Mouse (Mus musculus) brain, embryonic 14.5 days (tissue): ENCODE data around the gene Cptp. TPM values are rescaled to one million over a fixed set of nuclear protein-coding genes. Genes with fewer than 3 reads are reported as not detected.

ENCODE experiments used
- DNase-seq: peaks from one replicate; pipeline ENCODE4 v3.0.0-alpha.2; 2011; ENCODE audit warnings: low read depth
- CTCF ChIP-seq: fragments of 200-500 bp; IDR thresholded peaks from 2 replicates; pipeline ENCODE4 v1.5.1; 2012; ENCODE audit warnings: inconsistent platforms, mild to moderate bottlenecking, moderate library complexity, borderline replicate concordance; ENCODE audit not compliant: insufficient read depth, insufficient read length; ENCODE audit errors: extremely low read depth
- POLR2A ChIP-seq: fragments of 200-500 bp; IDR thresholded peaks from 2 replicates; pipeline ENCODE4 v1.6.1; 2012; ENCODE audit warnings: mild to moderate bottlenecking, inconsistent platforms, borderline replicate concordance; ENCODE audit not compliant: poor library complexity, insufficient read depth, insufficient read length, severe bottlenecking; ENCODE audit errors: extremely low read depth
- polyA plus RNA-seq: library from polyadenylated mRNA; depleted of rRNA; stranded (reverse); fragments of >200 nt; gene quantifications from 2 replicates; pipeline ENCODE4 v1.2.3, GENCODE M21; 2012; rRNA removed

Gene Cptp
- polyA plus RNA-seq, result 29.0 and 30.0 TPM in 2 replicates

- peak; percentile 98 for DNase-seq
- TF ChIP-seq POLR2A, result peak; percentile 97
- TF ChIP-seq CTCF, result no peak
Measured at GRCm38 (mm10) chr4:155869317-155870033, at the start of gene Cptp, which contains the start of gene Ints11. Cptp (minus strand) TSS chr4:155869440. Ints11 (plus strand) TSS chr4:155869546.

DNA sequence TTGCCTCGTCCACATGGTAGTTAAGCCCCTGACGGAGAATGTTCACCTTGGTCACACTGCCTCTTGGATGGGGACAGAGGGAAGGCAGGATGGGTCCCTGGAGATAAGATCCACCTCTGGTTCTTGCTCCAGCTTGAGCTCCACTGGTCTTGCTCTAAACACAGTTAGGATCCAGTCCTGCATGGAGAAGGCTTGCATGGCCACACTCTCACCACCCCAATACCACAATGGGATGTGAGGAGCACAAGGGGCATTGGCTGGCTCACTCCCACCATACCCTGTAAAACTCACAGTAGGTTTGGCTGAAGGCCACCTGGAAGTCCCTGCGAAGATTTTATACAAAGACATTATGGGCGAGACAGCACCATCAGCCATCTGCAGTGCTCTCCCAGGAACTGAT, 39.5 kb upstream of the Cptp start:
- TF ChIP-seq POLR2A (no peak), CTCF (no peak)
- no peak for DNase-seq

- DNase-seq, result no peak
- TF ChIP-seq CTCF (no peak), POLR2A (no peak)
Measured at GRCm38 (mm10) chr4:155908281-155908680, 39.0 kb upstream of the Cptp start.

DNA sequence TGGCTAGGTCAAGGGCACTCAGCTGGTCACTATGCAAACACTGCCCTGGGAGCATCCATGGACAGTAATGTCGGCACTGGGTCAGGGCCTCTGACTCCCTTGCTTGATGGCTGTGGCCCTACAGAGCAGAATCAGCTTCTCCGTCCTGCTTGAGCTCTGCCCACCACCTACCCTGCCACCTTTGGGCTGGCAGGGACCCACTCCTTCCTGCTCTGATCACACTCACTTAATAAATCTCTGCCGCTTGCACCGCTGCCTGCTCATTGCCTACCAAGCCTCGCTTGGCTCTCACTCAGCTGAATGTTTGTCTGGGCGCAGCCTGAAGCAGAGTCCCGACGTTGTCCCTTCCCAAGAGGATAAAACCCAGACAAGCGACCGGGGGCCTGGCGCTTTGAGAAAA, 37.8 kb upstream of the Cptp start:
- no peak for DNase-seq
- TF ChIP-seq CTCF (no peak), POLR2A (no peak)

- TF ChIP-seq POLR2A, result no peak
- no peak for TF ChIP-seq CTCF
- DNase-seq, result no peak
Measured at GRCm38 (mm10) chr4:155906125-155906524, 36.9 kb upstream of the Cptp start.

DNA sequence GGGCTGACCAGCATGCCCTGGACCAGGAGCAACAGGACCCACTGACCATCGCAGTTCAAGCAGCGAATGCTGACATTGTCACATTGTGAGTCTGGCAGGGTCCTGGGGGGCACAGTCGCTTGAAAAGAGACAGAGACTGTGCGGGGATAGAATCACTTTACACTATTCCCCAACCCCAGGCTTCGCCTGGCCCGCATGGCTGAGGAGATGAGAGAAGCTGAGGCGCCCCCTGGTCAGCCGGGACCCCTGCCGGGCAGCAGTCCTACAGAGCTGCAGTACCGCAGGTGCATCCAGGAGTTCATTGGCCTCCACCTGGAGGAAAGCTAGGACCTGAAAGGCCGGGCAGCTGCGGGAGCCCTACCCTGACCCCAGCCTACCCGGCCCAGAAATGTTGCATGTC, 36.4 kb upstream of the Cptp start:
- DNase-seq, result no peak
- TF ChIP-seq CTCF (no peak), POLR2A (no peak)

DNA sequence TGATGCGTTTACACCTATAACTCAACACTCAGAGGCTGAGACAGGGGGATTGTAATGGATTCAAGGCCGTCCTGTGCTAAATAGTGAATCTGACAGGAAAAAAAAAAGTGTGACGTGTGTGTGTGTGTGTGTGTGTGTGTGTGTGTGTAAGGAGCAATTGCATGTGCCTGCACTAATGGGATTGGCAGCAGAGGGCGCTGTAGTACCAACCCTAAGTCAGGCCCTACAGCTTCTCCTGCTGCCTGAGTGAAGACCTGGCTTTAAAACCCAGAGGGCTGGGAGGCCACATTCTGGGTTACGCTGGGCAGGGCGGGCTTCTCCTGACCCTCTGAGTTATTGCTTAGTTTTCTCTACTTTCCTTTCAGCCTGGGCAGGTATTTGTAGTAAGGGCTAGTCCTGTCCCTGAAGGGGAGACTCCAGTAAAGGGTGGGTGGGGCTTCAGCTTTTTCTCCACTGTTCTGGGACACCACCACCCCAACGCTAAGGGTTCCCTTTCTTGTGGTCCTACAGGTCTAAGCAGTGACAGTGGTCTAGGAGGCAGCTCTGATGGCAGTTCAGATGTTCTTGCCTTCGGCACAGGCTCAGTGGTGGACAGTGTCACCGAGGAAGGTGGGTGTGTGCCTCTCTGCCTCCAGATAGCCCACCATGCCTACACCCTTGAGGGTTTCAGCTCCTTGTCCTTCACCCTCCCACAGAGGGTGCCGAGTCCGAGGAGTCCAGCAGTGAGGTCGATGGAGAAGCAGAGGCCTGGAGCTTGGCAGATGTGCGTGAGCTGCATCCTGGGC, 35.3 kb upstream of the Cptp start:
- DNase-seq, result peak; percentile 35
- TF ChIP-seq CTCF, result peak; percentile 27; the same call in 1 of the 2 replicates
- no peak for TF ChIP-seq POLR2A

DNA sequence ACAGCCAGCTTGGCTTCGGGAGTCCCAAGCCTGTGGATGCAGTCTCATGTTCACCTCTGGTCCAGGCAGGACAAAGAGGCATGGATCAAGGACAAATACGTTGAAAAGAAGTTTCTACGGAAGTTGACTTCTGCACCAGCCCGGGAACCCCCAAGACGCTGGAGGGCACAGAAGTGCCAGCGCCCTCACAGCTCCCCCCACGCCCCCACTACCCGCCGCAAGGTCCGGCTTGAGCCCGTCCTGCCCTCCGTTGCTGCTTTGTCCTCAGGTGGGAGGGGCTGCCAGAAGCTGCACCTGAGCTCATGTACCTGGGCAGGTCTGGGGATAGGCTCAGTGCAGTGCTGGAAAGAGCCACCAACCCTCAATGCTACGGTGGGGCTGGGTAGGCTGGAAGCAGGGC, 34.0 kb upstream of the Cptp start:
- no peak for DNase-seq
- no peak for TF ChIP-seq POLR2A
- no peak for TF ChIP-seq CTCF

DNA sequence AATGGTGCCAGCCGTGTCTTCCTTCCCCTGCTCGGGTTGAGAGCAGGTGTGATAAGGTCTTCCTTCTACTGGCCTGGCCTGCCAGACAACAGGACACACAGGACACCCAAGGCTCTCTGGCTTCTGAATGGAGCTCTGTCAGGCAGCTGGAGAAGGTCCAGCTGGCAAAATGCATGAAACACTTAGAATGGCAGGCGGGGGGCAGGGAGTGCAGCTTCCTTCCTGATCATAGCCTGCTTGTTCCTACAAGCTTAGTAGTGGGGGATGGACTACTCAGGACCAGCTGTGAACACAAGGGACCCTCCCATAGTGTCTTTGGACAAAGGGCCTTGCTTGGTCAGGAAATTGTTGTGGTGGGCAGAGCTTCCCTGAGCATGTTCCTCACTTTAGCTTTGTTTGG, 32.0 kb upstream of the Cptp start:
- TF ChIP-seq POLR2A (no peak), CTCF (no peak)
- peak; percentile 37 for DNase-seq

- DNase-seq, result no peak
- TF ChIP-seq POLR2A (no peak), CTCF (no peak)
Measured at GRCm38 (mm10) chr4:155899355-155899754, 30.1 kb upstream of the Cptp start.

DNA sequence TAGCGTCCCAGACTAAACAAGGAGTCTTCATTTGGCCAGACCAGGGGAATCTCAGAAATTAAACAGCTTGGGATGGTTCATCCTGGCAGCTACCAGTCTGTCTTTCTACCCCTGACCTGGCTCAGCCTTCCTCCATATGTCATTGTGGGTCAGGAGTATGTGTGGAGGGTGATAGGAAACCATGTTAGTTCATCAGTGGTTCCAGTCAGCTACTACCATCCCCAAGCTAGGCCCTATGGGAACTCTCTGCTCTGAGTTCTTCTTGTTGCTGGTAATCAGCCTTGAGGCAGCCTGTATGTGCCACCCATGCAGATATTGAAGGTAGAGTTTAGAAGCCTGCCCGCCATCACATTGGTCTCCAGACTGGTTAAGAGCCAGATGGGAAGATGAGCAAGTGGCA, 29.1 kb upstream of the Cptp start:
- no peak for DNase-seq
- no peak for TF ChIP-seq CTCF
- no peak for TF ChIP-seq POLR2A
